Mouse (Mus musculus): Measurements from ENCODE around the gene Olfr433.
A peak's percentile ranks its signal among the peaks of the same experiment; 100 is the strongest.
"Not testable (repeated sequence)": the region's sequence is repeated elsewhere in the genome, so short reads cannot be mapped to it uniquely, and the experiment has no call there.

Gene Olfr433

DNA sequence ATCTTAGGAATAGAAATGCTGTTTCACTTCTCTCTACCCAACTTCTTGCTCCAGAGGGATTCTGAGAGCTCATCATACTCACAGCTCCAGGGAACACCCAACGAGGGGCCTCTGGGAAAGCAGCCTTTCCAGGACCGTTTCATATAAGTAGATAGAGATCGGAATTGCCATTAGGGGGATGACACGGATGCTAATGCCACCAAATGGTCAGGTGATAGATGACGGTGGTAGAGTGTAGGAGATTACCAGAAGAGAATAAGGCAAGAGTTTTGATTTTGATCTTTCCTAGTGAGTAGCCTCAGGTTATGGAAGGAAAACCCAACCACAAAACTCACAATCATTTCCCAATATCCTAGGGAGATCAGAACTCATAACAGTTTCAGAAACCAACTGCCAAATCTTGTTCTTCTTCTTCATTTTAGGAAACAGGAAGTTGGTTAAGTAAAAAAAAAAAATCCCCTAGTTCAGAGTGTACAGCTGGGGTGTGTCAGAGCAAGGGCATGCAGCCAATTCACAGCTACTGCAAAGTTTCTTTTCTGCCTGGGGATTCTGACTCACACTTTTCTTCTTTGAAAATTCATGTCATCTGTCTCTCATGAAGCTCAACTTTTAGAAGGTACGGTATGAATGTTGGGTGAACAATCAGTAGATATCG lies at the start of gene Olfr433:
Olfr433 (plus strand) TSS at position 183 of the 655 bp plus-strand sequence.
- DNase-seq: peak; percentile 7

DNA sequence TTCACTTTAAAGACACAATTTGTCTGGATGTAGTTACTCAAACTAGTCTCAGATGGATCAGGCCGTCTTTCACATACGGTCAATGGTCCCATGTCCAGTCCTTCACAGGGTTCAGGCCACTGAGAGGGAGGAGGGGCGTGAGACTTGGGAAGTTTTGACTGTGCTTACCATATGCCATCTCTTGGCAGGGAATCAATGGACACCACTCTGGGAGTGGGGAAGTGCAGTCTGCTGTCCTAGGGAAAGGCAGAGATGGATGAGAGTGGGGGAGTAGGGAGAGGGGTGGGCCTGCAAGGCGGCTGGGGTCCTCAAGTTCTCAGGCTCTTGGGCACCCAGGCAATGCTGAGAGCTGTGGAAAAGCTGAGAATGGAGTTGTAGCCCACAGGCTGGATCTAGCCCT lies 45.5 kb upstream of the Olfr433 start:
- no peak for DNase-seq

DNA sequence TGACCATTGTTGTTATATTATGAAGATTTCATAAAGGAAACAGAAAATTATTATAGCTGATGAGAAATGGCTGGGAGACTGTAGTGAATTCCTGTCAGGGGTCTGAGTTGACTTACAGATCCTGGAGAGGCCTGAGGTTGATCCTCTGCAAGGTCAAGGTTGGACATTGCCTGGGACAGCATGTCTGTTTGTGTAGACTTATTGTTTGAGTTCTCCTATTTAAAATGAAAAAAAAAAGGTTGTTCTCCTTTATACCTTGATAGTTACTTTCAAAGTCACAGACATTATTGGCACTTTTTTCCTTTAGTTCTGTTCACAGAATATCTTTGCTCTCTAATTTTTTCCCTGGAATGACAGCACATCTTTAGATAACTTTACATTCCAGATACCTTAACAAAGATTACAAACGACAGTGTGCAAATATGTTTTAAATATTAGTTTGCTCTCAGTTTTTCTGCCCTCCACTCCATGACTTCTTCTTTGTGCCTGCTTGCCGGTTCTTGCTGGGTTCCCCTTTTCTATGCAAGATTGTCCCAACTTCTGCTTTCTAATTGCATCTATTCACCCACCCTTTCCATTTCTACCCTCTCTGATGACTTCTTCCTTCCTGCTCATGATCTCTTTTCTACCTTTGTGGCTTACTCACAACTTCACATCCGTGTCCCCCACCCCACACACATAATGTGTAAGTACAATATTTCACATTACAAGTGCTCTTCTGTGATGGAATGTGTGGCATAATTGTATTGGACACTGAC lies 36.0 kb upstream of the Olfr433 start:
- DNase-seq: not testable (repeated sequence)

DNA sequence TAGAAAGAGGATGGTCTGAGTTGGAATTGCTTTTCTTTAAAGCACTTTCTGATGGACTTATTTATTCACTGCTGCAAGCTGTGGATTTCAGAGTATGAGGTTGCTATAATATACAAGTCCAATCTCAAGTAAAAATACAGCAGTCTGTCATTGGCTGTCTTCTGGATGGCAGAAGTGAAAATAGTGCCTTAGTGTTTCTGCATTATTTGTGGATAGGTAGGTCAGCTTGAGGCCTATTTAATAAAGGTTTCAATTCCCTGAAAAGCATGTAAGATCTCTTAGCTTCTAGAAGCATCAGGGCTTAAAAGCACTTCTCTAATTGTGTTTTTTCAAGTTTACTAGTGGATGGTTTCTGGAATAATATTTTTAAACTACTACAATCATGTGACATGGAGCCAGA lies 33.5 kb upstream of the Olfr433 start:
- DNase-seq: not testable (repeated sequence)

DNA sequence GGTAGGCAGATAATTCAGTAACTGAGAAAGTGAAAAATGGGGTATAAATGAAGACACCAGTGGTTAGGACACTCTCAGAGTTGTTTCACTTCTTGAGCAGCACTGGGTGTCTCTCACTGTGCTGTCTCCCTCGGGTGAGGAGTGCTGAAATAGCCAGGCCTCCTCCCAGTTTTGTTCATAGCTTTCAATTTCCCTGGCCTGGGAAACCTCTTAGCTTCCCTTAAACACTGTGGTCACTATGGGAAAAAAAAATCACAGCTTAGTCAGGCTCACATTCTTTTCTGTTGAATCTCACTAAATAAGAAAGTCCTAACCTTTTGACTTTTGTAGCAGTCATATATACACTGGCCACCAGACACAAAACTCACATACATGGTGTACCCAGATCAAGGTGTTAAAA lies 8.8 kb upstream of the Olfr433 start, which contains the start of gene Ifi205:
Ifi205 (minus strand) TSS at position 113 of the 400 bp plus-strand sequence.
- no peak for DNase-seq

DNA sequence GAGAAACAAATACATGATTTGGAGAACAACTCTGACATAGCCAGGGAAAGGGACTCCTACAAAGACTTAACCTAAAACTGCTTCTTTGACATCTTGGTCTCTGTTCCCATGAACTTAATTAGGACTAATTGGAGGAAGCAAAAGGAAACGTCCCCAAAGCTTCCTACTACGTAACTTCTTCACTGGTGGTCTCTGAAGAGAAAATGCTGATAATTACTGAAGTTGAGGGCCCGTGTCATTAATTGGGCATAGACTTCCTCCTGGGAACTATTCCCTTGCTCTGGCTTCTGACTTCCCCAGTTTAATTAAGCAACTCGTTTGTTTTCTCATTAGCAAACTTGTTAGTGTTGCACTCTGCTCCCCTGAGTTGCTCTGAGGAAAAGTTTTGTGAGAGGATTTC lies 4.7 kb upstream of the Olfr433 start:
- no peak for DNase-seq

DNA sequence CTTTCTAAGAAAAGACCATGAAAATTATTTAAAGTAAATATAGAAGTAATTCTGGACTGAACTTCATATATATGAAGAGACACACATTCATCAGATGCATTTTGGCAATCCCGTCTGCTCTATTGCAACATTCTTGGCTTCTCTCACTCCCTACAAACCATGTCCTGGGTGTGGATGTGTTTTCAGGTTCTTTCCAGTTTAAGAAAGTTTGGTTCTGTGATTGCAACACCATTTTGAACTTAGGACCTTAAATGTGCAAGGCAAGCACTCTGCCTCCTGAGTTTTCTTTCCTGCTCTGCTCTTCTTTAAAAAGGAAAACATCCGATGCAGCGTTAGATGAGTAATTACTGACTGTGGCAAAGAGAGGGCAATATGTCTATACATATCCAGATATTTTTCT lies 2.0 kb upstream of the Olfr433 start:
- no peak for DNase-seq

DNA sequence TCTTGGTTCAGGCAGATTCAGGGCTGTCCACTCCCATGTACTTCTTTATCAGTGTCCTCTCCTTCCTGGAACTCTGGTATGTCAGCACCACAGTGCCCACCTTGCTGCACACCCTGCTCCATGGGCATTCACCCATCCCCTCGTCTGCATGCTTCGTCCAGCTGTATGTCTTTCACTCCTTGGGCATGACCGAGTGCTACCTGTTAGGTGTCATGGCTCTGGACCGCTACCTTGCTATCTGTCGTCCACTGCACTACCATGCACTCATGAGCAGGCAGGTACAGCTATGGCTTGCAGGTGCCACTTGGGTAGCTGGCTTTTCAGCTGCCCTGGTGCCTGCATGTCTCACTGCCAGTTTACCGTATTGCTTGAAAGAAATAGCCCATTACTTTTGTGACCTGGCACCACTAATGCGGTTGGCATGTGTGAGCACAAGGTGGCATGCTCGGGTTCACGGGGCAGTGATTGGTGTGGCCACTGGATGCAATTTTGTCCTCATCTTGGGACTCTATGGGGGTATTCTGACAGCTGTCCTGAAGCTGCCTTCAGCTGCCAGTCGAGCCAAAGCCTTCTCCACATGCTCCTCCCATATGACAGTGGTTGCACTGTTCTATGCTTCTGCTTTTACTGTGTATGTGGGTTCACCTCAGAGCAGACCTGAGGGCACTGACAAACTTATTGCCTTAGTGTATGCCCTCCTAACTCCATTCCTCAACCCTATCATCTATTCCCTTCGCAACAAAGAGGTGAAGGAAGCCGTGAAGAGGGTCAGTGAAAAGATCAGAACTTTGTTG lies 1.8 kb downstream of the Olfr433 start:
- not testable (repeated sequence) for DNase-seq

DNA sequence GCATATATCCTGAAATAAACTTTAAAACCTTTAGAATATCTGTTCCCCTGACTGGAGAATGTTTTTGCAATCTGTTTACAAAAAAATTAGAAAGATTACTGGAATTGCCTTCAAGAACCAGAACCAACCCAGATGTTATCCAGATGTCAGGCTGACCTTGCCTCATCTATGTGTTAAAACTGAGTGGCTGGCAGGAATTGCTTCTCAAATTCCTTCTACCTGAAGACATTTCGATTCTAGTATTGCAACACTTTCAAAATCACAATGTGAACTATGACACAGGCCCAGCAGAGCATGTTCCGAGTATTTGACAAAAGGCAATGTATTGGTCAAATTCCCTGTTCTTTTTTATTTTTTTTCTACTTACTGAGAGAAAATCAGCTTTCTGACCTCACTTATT lies 3.9 kb downstream of the Olfr433 start:
- no peak for DNase-seq

DNA sequence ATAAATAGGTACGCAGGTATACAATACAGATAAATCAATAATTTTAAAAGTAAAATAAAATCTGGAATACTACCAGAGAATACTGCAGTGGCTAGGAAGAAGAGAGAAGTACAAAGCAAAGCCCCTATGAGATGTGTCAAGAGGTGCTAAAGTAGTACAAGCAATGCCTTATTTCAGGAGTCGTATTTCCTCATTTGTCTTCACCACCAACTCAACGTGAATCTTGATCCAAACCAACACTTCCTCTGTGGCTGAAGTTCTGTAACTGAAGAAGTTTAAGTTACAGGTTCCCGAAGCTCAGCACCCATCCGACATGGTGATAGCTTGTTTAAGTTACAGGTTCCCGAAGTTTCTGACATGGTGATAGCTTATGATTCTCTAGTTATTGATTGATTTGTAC lies 7.7 kb downstream of the Olfr433 start:
- DNase-seq: not testable (repeated sequence)

DNA sequence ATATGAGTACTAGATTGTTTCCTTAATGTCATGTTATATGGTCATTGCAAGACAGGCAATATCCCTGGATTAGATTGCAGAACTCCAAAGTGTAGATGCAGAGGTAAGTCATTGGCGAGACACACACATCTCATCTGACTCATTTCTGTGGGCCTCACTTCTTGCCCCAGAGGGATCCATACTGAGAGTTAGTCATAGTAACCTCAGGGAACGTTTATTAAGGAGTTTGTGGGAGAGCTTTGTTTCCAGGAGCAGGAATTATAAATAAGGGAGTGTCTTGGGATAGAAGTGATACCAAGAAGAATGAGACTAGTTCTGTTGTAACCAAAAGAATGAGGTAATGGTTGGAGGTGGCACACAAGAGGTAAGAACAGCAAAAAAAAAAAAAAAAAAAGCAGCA lies 8.4 kb downstream of the Olfr433 start, which contains the start of gene Olfr432:
Olfr432 (plus strand) TSS at position 313 of the 400 bp plus-strand sequence.
- DNase-seq: no peak

DNA sequence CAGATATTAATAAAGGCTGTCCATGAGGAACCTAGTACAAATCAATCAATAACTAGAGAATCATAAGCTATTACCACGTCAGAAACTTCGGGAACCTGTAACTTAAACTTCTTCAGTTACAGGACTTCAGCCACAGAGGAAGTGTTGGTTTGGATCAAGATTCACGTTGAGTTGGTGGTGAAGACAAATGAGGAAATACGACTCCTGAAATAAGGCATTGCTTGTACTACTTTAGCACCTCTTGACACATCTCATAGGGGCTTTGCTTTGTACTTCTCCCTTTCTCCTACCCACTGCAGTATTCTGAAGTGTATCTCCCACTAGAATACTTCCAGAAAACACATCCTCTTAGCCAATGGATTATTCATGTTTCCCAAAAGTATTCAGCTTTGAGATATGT lies 8.9 kb downstream of the Olfr433 start:
- DNase-seq: not testable (repeated sequence)

DNA sequence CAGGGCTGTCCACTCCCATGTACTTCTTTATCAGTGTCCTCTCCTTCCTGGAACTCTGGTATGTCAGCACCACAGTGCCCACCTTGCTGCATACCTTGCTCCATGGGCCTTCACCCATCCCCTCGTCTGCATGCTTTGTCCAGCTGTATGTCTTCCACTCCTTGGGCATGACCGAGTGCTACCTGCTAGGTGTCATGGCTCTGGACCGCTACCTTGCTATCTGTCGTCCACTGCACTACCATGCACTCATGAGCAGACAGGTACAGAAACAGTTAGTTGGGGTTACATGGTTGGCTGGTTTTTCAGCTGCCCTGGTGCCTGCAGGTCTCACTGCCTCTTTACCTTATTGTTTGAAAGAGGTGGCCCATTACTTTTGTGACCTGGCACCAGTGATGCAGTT lies 10.0 kb downstream of the Olfr433 start:
- DNase-seq: no peak

DNA sequence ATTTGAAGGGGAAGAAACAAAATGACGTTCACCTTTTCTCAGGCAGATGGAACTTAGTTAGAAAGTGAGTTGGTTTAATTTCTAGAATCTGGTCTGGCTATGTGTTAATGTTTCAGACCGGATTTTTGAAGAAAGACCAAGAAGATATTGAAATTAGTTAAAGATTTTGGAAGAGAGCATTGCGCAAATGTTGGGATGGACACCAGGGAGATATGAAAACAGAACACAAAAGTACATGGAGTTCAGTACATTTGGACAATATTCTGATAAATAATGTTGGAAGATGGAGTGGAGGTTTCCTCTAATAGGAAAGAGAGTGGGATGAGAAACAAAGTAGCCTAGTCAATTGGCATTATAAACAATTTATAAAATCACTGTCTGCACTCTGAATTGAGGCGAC lies 11.0 kb downstream of the Olfr433 start:
- no peak for DNase-seq

DNA sequence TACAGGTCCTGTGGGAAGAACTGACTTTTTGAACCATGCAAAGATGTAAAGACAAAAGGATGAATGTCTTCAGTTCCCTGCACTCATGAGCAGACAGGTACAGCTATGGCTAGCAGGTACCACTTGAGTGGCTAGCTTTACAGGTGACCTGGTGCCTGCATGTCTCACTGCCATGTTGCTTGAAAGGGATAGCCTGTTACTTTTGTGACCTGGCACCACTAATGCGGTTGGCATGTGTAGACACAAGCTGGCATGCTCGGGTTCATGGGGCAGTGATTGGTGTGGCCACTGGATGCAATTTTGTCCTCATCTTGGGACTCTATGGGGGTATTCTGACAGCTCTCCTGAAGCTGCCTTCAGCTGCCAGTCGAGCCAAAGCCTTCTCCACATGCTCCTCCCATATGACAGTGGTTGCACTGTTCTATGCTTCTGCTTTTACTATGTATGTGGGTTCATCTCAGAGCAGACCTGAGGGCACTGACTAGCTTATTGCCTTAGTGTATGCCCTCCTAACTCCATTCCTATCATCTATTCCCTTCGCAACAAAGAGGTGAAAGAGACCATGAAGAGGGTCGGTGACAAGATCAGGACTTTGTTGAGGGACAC lies 11.5 kb downstream of the Olfr433 start:
- DNase-seq: no peak

DNA sequence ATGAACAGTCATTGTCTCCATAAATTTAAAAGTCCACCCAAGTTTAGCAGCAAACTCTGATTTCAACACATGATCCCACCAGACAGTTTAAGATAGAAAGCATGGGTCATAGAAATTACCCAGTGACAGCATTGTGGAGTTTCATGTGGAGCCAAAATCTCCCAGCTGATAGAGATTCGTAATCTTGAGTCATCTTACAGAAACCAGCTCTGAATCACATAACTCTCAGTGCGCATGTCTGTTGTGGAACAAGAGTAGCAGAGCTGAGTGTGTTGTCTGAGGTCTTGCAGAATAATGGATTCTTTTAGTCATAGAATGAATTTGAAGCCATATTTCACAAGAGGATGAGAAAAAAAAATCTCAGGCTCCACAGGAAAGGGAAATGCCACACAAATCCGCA lies 12.5 kb downstream of the Olfr433 start:
- no peak for DNase-seq

DNA sequence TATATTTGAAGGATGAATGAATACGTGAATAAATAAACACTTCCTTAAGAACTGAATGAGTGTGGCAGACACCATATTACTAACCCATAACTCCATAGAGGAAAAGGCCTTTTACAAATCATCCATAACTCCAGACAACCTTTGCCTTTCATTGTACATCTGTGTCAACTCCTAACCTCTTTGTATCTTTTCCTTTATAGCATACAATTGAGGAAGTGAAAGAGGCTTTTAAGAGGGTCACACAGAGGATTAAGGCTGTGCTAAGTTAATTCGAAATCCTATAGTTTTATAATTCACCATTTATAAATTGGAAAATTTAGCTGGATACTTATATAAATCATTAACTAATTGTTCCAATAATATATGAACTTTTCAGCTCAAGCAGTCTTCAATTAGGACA lies 14.7 kb downstream of the Olfr433 start:
- no peak for DNase-seq

DNA sequence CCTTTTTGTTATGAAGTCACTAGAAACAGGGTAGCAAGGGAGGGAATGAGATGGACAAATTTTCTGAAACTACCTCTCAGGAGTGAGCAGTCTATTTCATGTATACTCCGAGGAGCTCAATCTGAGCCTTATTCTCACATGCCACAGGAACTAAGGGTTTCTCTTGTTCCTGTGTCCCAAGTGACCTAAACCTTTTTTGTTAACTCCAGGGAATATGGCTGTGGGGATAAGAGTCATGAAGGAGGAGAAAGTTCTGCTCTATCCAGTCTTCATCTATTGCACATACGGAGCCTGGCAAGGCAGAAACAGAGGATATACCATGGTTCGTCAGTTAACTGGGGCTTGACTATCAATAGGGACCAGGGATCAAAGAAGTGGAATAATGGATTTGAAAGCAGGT lies 25.8 kb downstream of the Olfr433 start, which contains the start of gene Olfr430:
Olfr430 (plus strand) TSS at position 301 of the 400 bp plus-strand sequence.
- no peak for DNase-seq

DNA sequence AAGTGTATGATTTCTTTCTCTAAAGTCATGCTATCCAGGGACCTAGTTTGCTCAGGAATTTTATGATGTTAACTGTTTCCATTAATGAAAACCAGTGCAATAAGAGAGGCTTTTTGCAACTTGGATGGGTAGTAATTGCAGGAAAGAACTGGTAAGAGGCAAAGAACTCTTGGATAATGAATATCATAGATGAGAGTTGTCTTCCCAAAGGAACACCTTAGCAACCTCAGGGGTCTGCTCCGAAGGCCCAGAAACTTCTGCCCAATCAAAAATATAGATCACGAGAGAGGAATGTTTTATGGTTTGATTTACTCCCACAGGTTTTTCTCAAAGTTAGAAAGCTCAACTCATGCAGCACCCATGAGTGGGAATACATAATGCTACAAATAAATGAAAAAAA lies 43.5 kb downstream of the Olfr433 start, which contains the start of gene Olfr429:
Olfr429 (plus strand) TSS at position 301 of the 400 bp plus-strand sequence.
- DNase-seq: no peak
